Mouse (Mus musculus): ENCODE data around the gene Nkx2-5.

Gene Nkx2-5

GRCm38 (mm10) chr17:26835956-26836355, 8.9 kb downstream of the Nkx2-5 start:
- no peak for DNase-seq

- no peak for DNase-seq
Observed at GRCm38 (mm10) chr17:26834966-26835755, 9.6 kb downstream of the Nkx2-5 start.

GRCm38 (mm10) chr17:26834302-26834965, 10.4 kb downstream of the Nkx2-5 start:
- DNase-seq: no peak

GRCm38 (mm10) chr17:26833806-26834205, 11.0 kb downstream of the Nkx2-5 start:
- DNase-seq: no peak

GRCm38 (mm10) chr17:26826131-26826530, 18.7 kb downstream of the Nkx2-5 start:
- DNase-seq: no peak

GRCm38 (mm10) chr17:26817776-26818175, 27.0 kb downstream of the Nkx2-5 start:
- DNase-seq: no peak

- no peak for DNase-seq
Observed at GRCm38 (mm10) chr17:26816810-26817209, 28.0 kb downstream of the Nkx2-5 start.

- DNase-seq: no peak
Observed at GRCm38 (mm10) chr17:26813497-26813896, 31.3 kb downstream of the Nkx2-5 start.

GRCm38 (mm10) chr17:26812607-26813006, 32.2 kb downstream of the Nkx2-5 start:
- no peak for DNase-seq

- no peak for DNase-seq
Observed at GRCm38 (mm10) chr17:26802886-26803285, 41.9 kb downstream of the Nkx2-5 start.

- no peak for DNase-seq
Observed at GRCm38 (mm10) chr17:26797379-26798128, 47.3 kb downstream of the Nkx2-5 start.

- DNase-seq: no peak
Observed at GRCm38 (mm10) chr17:26795386-26795785, 49.4 kb downstream of the Nkx2-5 start.

GRCm38 (mm10) chr17:26794744-26795143, 50.1 kb downstream of the Nkx2-5 start:
- DNase-seq: peak; percentile 68 to 74

- no peak for DNase-seq
Observed at GRCm38 (mm10) chr17:26793068-26793765, 51.6 kb downstream of the Nkx2-5 start.

- DNase-seq: no peak
Observed at GRCm38 (mm10) chr17:26792096-26792495, 52.7 kb downstream of the Nkx2-5 start.

GRCm38 (mm10) chr17:26791580-26791979, 53.2 kb downstream of the Nkx2-5 start:
- DNase-seq: no peak

GRCm38 (mm10) chr17:26790269-26791214, 54.3 kb downstream of the Nkx2-5 start:
- DNase-seq: no peak

- DNase-seq: peak in 1 of 2 experiments; percentile 12
Observed at GRCm38 (mm10) chr17:26789460-26790268, 55.1 kb downstream of the Nkx2-5 start.

GRCm38 (mm10) chr17:26788986-26789385, 55.8 kb downstream of the Nkx2-5 start:
- no peak for DNase-seq

All from cerebellum, postnatal 10 days (tissue).